Comparison of ENCODE assay signal across 8 mouse cellular contexts in the genomic region with DNA sequence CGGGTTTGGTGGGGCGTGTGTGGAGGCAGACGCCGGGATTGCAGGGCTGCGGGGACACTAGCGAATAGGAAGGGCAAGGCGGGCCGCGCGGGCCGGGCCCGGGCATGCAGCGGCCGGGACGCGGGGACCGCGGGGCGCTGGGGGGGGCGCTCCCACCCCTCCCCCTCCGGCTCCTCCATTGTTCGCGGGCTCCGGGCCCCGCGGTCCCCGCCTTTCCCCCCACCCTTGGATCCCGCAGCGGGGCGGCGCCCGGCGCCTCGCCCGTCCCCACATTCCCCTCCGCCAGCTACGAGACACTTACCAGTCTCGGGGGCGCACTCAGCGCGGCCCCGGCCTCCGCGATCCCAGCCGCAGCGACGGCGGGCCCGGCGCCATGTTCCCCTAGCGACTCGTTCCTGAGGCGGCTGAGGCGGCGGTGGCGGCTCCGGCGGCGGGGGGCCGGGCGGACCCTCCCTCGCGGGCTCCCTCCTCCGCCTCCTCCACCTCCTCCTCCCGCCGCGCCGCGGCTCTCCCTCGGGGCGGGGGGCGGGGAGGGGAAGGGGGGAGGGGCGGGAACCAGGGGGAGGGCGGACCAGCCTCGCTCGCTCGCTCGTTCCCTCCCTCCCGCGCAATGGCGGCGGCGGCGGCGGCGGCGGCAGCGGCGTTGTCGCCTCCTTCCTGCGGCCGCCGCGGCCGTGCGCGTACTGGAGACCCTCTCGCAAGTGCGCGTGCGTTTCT. TPM values are rescaled to one million over a fixed set of nuclear protein-coding genes. Genes with fewer than 3 reads are reported as not detected.
DNase-seq lines count a peak whose midpoint lies in the region; ATAC-seq and TF ChIP-seq lines count a peak whose summit lies in the region.

No protein-coding gene starts in this region.

- H3K4me1 ChIP-seq in forebrain, embryonic 11.5 days (replicated peaks; ENCODE audit: control insufficient read depth, insufficient read depth, low read length): peaks cover 15% of the 10 kb centered on the region; the same call in 1 of the 2 replicates
- peaks cover 39% of the 10 kb centered on the region for H3K4me1 ChIP-seq in heart, postnatal 0 days (ENCODE audit: control insufficient read depth, insufficient read depth)
- H3K4me1 ChIP-seq in limb, embryonic 10.5 days: peaks cover 47% of the 10 kb centered on the region
- peaks cover 59% of the 10 kb centered on the region for H3K4me1 ChIP-seq in midbrain, embryonic 12.5 days
- H3K4me1 ChIP-seq in stomach, embryonic 16.5 days (ENCODE audit: control insufficient read depth, insufficient read depth, low read length): peaks cover 24% of the 10 kb centered on the region

- under 1% methylated on average over 49 of the region's 101 CpGs for WGBS in forebrain, embryonic 11.5 days
- WGBS in heart, postnatal 0 days: 0% methylated on average over 43 of the region's 101 CpGs
- WGBS in limb, embryonic 10.5 days: 0% methylated on average over 62 of the region's 101 CpGs
- WGBS in midbrain, embryonic 12.5 days: 0% methylated on average over 35 of the region's 101 CpGs
- WGBS in stomach, embryonic 16.5 days: under 1% methylated on average over 55 of the region's 101 CpGs

- peak overlapping the region; percentile 99 for H3K9ac ChIP-seq in forebrain, embryonic 11.5 days (ENCODE audit: low read length)
- H3K9ac ChIP-seq in heart, postnatal 0 days (replicated peaks; ENCODE audit: low read depth, low read length): peak overlapping the region; percentile 97
- H3K9ac ChIP-seq in midbrain, embryonic 12.5 days (replicated peaks): peak overlapping the region; percentile 99
- peak overlapping the region; percentile 99 for H3K9ac ChIP-seq in stomach, embryonic 16.5 days (ENCODE audit: low read length)

- H3K4me3 ChIP-seq in forebrain, embryonic 11.5 days (ENCODE audit: low read depth, low read length): peak overlapping the region; percentile 85
- H3K4me3 ChIP-seq in heart, postnatal 0 days (ENCODE audit: low read depth, low read length): peak overlapping the region; percentile 91
- H3K4me3 ChIP-seq in limb, embryonic 10.5 days: peak overlapping the region; percentile 95
- H3K4me3 ChIP-seq in midbrain, embryonic 12.5 days: peak overlapping the region; percentile 95
- peak overlapping the region; percentile 86 for H3K4me3 ChIP-seq in stomach, embryonic 16.5 days (replicated peaks; ENCODE audit: low read length)

- intact Hi-C loops in left cerebral cortex, postnatal 36 days (cut with DNase I): loop anchor here (2.0 to 10.0 kb wide), 4 partner anchors 42 to 300 kb away; a partner anchor contains a TSS

- ATAC-seq in forebrain, embryonic 11.5 days (replicated peaks; ENCODE audit: low FRiP score): peak; percentile 23
- peak; percentile 57 for ATAC-seq in heart, postnatal 0 days (ENCODE audit: insufficient read depth, low read depth)
- ATAC-seq in midbrain, embryonic 12.5 days (ENCODE audit: low FRiP score, low read depth): peak; percentile 5
- peak; percentile 29 for ATAC-seq in stomach, embryonic 16.5 days (ENCODE audit: insufficient read depth, low FRiP score)

- peak overlapping the region; percentile 84 for H3K4me2 ChIP-seq in forebrain, embryonic 11.5 days (ENCODE audit: low read depth, low read length, severe bottlenecking)
- H3K4me2 ChIP-seq in heart, postnatal 0 days (ENCODE audit: low read depth, low read length): peak overlapping the region; percentile 84
- peak overlapping the region; percentile 91 for H3K4me2 ChIP-seq in midbrain, embryonic 12.5 days (replicated peaks)
- peak overlapping the region; percentile 86 for H3K4me2 ChIP-seq in stomach, embryonic 16.5 days (ENCODE audit: low read depth, low read length)

- DNase-seq in left cerebral cortex, adult 8-10 months (ENCODE audit: low spot score in 2 of 2): peak; percentile 30 to 60
- no peak for DNase-seq in left cerebral cortex, postnatal 36 days (ENCODE audit: low spot score in 2 of 2)
- peak; percentile 55 for DNase-seq in brain, adult 2 months (ENCODE audit: low read depth, low spot score)
- DNase-seq in forebrain, embryonic 11.5 days (ENCODE audit: low spot score): peak; percentile 94
- DNase-seq in heart, postnatal 0 days (ENCODE audit: low spot score): no peak
- peak; percentile 88 for DNase-seq in limb, embryonic 10.5 days (ENCODE audit: low spot score)

- peaks cover 4% of the 10 kb centered on the region; the same call in 1 of the 2 replicates for H3K27me3 ChIP-seq in forebrain, embryonic 11.5 days (ENCODE audit: control insufficient read depth, insufficient read depth, low read length)
- H3K27me3 ChIP-seq in heart, postnatal 0 days (ENCODE audit: control insufficient read depth, insufficient read depth, low read length): no peaks in the 10 kb centered on the region
- H3K27me3 ChIP-seq in limb, embryonic 10.5 days (ENCODE audit: low read depth, poor library complexity, severe bottlenecking): 0 out of 2 replicates have a peak, but pooled peaks cover 3% of the 10 kb centered on the region
- H3K27me3 ChIP-seq in midbrain, embryonic 12.5 days: peaks cover 16% of the 10 kb centered on the region
- no peaks in the 10 kb centered on the region for H3K27me3 ChIP-seq in stomach, embryonic 16.5 days (ENCODE audit: control insufficient read depth, insufficient read depth, low read length)

- TF ChIP-seq EP300 in heart, postnatal 0 days (IDR thresholded peaks at IDR 0.05; ENCODE audit: low read depth): peak; percentile 4; the same call in 1 of the 2 replicates

- no peak for TF ChIP-seq CTCF in heart, postnatal 0 days (IDR thresholded peaks at IDR 0.05; ENCODE audit: low read depth)

- H3K27ac ChIP-seq in forebrain, embryonic 11.5 days (ENCODE audit: low read depth, low read length): peak overlapping the region; percentile 100
- peak overlapping the region; percentile 100 for H3K27ac ChIP-seq in heart, postnatal 0 days (ENCODE audit: low read depth)
- H3K27ac ChIP-seq in limb, embryonic 10.5 days: peak overlapping the region; percentile 100
- H3K27ac ChIP-seq in midbrain, embryonic 12.5 days (replicated peaks): peak overlapping the region; percentile 100
- H3K27ac ChIP-seq in stomach, embryonic 16.5 days (ENCODE audit: low read length): peak overlapping the region; percentile 100

- no peaks in the 10 kb centered on the region for H3K36me3 ChIP-seq in forebrain, embryonic 11.5 days (ENCODE audit: control insufficient read depth, insufficient read depth, low read length)
- no peaks in the 10 kb centered on the region for H3K36me3 ChIP-seq in heart, postnatal 0 days (replicated peaks; ENCODE audit: control insufficient read depth, insufficient read depth, low read length)
- H3K36me3 ChIP-seq in limb, embryonic 10.5 days: peaks cover 12% of the 10 kb centered on the region; the same call in 1 of the 2 replicates
- no peaks in the 10 kb centered on the region for H3K36me3 ChIP-seq in midbrain, embryonic 12.5 days
- no peaks in the 10 kb centered on the region for H3K36me3 ChIP-seq in stomach, embryonic 16.5 days (ENCODE audit: control insufficient read depth, insufficient read depth, low read length)

- H3K9me3 ChIP-seq in forebrain, embryonic 11.5 days (ENCODE audit: control insufficient read depth, low read length): no peaks in the 10 kb centered on the region
- H3K9me3 ChIP-seq in heart, postnatal 0 days (replicated peaks; ENCODE audit: control insufficient read depth, low read length): no peaks in the 10 kb centered on the region
- no peaks in the 10 kb centered on the region for H3K9me3 ChIP-seq in limb, embryonic 10.5 days (replicated peaks)
- H3K9me3 ChIP-seq in midbrain, embryonic 12.5 days: no peaks in the 10 kb centered on the region
- no peaks in the 10 kb centered on the region for H3K9me3 ChIP-seq in stomach, embryonic 16.5 days (replicated peaks; ENCODE audit: control insufficient read depth, low read length)

RNA-seq across cellular contexts. Expression of a gene that starts 0.5 kb away (rescaled TPM):
- total RNA-seq in left cerebral cortex, adult 8-10 months (2022): 100 to 1,000 TPM; 121 to 138 (median 127) TPM
- total RNA-seq in left cerebral cortex, postnatal 36 days (2021): 100 to 1,000 TPM; 134 to 138 TPM
- polyA plus RNA-seq in forebrain, embryonic 11.5 days (2014; fragmentation: Nextera tagmentation; extraction: Ambion mirVana): 39.9 and 45.2 TPM in 2 replicates
- total RNA-seq in heart, postnatal 0 days (2014; rRNA removed; ENCODE audit: low replicate concordance): 57.5 and 67.6 TPM in 2 replicates
- polyA plus RNA-seq in heart, postnatal 0 days (2015; fragmentation: Nextera tagmentation; extraction: Ambion mirVana): 9.7 and 10.0 TPM in 2 replicates
- 32.4 and 35.1 TPM in 2 replicates for polyA plus RNA-seq in limb, embryonic 10.5 days (2016; fragmentation: Nextera tagmentation; extraction: Ambion mirVana)
- polyA plus RNA-seq in midbrain, embryonic 12.5 days (2016; fragmentation: Nextera tagmentation; extraction: Ambion mirVana): 39.1 and 40.2 TPM in 2 replicates
- polyA plus RNA-seq in stomach, embryonic 16.5 days (2015; fragmentation: Nextera tagmentation; extraction: Ambion mirVana): 10.7 and 11.4 TPM in 2 replicates

Comparison
In these comparisons a context has a peak if more than half of its experiments do, and no peak if none do; other contexts are left out.
1. DNase-seq: peak in left cerebral cortex, adult 8-10 months (2 of 2), brain, adult 2 months (single experiment), forebrain, embryonic 11.5 days (single experiment) and limb, embryonic 10.5 days (single experiment); none in left cerebral cortex, postnatal 36 days (0 of 2) and heart, postnatal 0 days (single experiment).
2. ATAC-seq: peak in every context shown above with its lines; median percentile 57 in heart, postnatal 0 days; 29 in stomach, embryonic 16.5 days; 23 in forebrain, embryonic 11.5 days; 5 in midbrain, embryonic 12.5 days.
3. Peak in every context shown above with its lines, with median percentiles within 50 percentile points of each other: H3K27ac ChIP-seq, H3K4me2 ChIP-seq, H3K4me3 ChIP-seq and H3K9ac ChIP-seq.